Mouse (Mus musculus) CH12.LX (cell line): Measurements from ENCODE around the gene Cep55. TPM values are rescaled to one million over a fixed set of nuclear protein-coding genes. Genes with fewer than 3 reads are reported as not detected.

Experiments
- DNase-seq: peaks from one replicate; pipeline ENCODE4 v3.0.0-alpha.2; 2013; ENCODE audit errors: extremely low read depth
- H3K27ac ChIP-seq: 2 replicates; pipeline ENCODE4 v1.5.1; 2012; ENCODE audit warnings: low read depth, mild to moderate bottlenecking, control low read depth, moderate library complexity; ENCODE audit not compliant: insufficient read depth
- H3K27me3 ChIP-seq: replicated peaks from 2 replicates; pipeline ENCODE3; 2012; ENCODE audit warnings: inconsistent platforms
- H3K36me3 ChIP-seq, 2 experiments: replicated peaks in 1 of 2; 2 replicates each; pipeline versions ENCODE3 to v1.6.1; 2012; ENCODE audit warnings: inconsistent platforms in 1 of 2, low read length in 1 of 2, mild to moderate bottlenecking in 1 of 2, mixed read lengths in 1 of 2, moderate library complexity in 1 of 2; ENCODE audit not compliant: control insufficient read depth in 1 of 2, insufficient read depth in 1 of 2
- H3K4me1 ChIP-seq, 2 experiments: 2 replicates each; pipeline ENCODE4 v1.6.1; 2012; ENCODE audit warnings: inconsistent platforms in 1 of 2, moderate library complexity in 1 of 2; ENCODE audit not compliant: insufficient read depth in 2 of 2, control insufficient read depth in 1 of 2
- H3K4me2 ChIP-seq: 2 replicates; pipeline ENCODE4 v1.6.1; 2012; ENCODE audit warnings: low read depth, mild to moderate bottlenecking, control low read depth; ENCODE audit not compliant: poor library complexity, insufficient read depth, severe bottlenecking
- H3K4me3 ChIP-seq, 3 experiments: fragments of 150-350 bp in 1 of 3; sonication (generic) in 1 of 3; replicated peaks in 1 of 3; 2 replicates each; pipeline versions ENCODE3 to v1.5.1; 2011 to 2012; ENCODE audit warnings: low read depth in 2 of 3, low read length in 2 of 3, mild to moderate bottlenecking in 2 of 3, moderate library complexity in 2 of 3, control low read depth in 1 of 3, improper control_type of control experiment in 1 of 3, inconsistent platforms in 1 of 3, mixed read lengths in 1 of 3; ENCODE audit not compliant: poor library complexity in 1 of 3
- H3K79me2 ChIP-seq: replicated peaks from 2 replicates; pipeline ENCODE4 v1.6.1; 2012; ENCODE audit warnings: mild to moderate bottlenecking, moderate library complexity; ENCODE audit not compliant: control insufficient read depth, poor library complexity, insufficient read depth, severe bottlenecking; ENCODE audit errors: extremely low read depth
- H3K9ac ChIP-seq: 2 replicates; pipeline ENCODE4 v1.6.1; 2012; ENCODE audit warnings: low read depth, mild to moderate bottlenecking, control low read depth, moderate library complexity; ENCODE audit not compliant: insufficient read depth
- H3K9me3 ChIP-seq: replicated peaks from 2 replicates; pipeline ENCODE3; 2012; ENCODE audit warnings: low read length, inconsistent platforms, mixed read lengths
- BHLHE40 ChIP-seq: IDR thresholded peaks from 2 replicates; pipeline ENCODE4 v1.6.1; 2011; ENCODE audit warnings: mild to moderate bottlenecking, low read depth, low read length, improper control_type of control experiment
- CHD2 ChIP-seq: IDR thresholded peaks from 2 replicates; pipeline ENCODE4 v1.6.1; 2011; ENCODE audit warnings: low read length, improper control_type of control experiment
- GABPA ChIP-seq: IDR thresholded peaks from 2 replicates; pipeline ENCODE4 v1.6.1; 2012; ENCODE audit warnings: low read depth, low read length, improper control_type of control experiment, inconsistent platforms; ENCODE audit not compliant: insufficient replicate concordance
- HCFC1 ChIP-seq: IDR thresholded peaks from 2 replicates; pipeline ENCODE4 v1.6.1; 2012; ENCODE audit warnings: low read depth, mild to moderate bottlenecking, inconsistent platforms, low read length, improper control_type of control experiment
- IRF4 ChIP-seq: IDR thresholded peaks from 2 replicates; pipeline ENCODE4 v1.6.1; 2014; ENCODE audit warnings: low read depth, mild to moderate bottlenecking, inconsistent platforms, low read length, improper control_type of control experiment
- JUN ChIP-seq: IDR thresholded peaks from 2 replicates; pipeline ENCODE4 v1.6.1; 2011; ENCODE audit warnings: low read depth, mild to moderate bottlenecking, low read length, improper control_type of control experiment, moderate library complexity; ENCODE audit not compliant: insufficient read depth
- MEF2A ChIP-seq: IDR thresholded peaks from 2 replicates; pipeline ENCODE4 v1.6.1; 2014; ENCODE audit warnings: low read depth, mild to moderate bottlenecking, inconsistent platforms, low read length, improper control_type of control experiment, borderline replicate concordance
- MXI1 ChIP-seq: IDR thresholded peaks from 2 replicates; pipeline ENCODE4 v1.6.1; 2011; ENCODE audit warnings: mild to moderate bottlenecking, low read depth, low read length, improper control_type of control experiment
- MYC ChIP-seq: IDR thresholded peaks from 2 replicates; pipeline ENCODE4 v1.6.1; 2011; ENCODE audit warnings: low read depth, mild to moderate bottlenecking, improper control_type of control experiment, low read length
- NELFE ChIP-seq: IDR thresholded peaks from 2 replicates; pipeline ENCODE4 v1.6.1; 2011; ENCODE audit warnings: low read depth, low read length, improper control_type of control experiment
- NRF1 ChIP-seq: IDR thresholded peaks from 2 replicates; pipeline ENCODE4 v1.6.1; 2014; ENCODE audit warnings: low read depth, mild to moderate bottlenecking, inconsistent platforms, low read length, improper control_type of control experiment, moderate library complexity
- POLR2A ChIP-seq: IDR thresholded peaks from 2 replicates; pipeline ENCODE4 v1.6.1; 2011; ENCODE audit warnings: low read depth, mild to moderate bottlenecking, improper control_type of control experiment, low read length
- RCOR1 ChIP-seq: conservative IDR thresholded peaks from 2 replicates; pipeline ENCODE4 v1.6.1; 2012; ENCODE audit warnings: low read depth, mild to moderate bottlenecking, inconsistent platforms, low read length, improper control_type of control experiment
- SMC3 ChIP-seq: IDR thresholded peaks from 2 replicates; pipeline ENCODE4 v1.6.1; 2011; ENCODE audit warnings: low read depth, low read length, improper control_type of control experiment
- TBP ChIP-seq: conservative IDR thresholded peaks from 2 replicates; pipeline ENCODE4 v1.6.1; 2011; ENCODE audit warnings: low read depth, low read length, improper control_type of control experiment
- UBTF ChIP-seq: IDR thresholded peaks from 2 replicates; pipeline ENCODE4 v1.6.1; 2012; ENCODE audit warnings: low read depth, mild to moderate bottlenecking, inconsistent platforms, low read length, improper control_type of control experiment, moderate library complexity
- USF1 ChIP-seq: IDR thresholded peaks from 2 replicates; pipeline ENCODE4 v1.6.1; 2014; ENCODE audit warnings: low read depth, mild to moderate bottlenecking, inconsistent platforms, low read length, improper control_type of control experiment
- ZKSCAN1 ChIP-seq: IDR thresholded peaks from 2 replicates; pipeline ENCODE4 v1.6.1; 2012; ENCODE audit warnings: low read depth, inconsistent platforms, low read length, improper control_type of control experiment, borderline replicate concordance
- ZMIZ1 ChIP-seq: IDR thresholded peaks from 2 replicates; pipeline ENCODE4 v1.6.1; 2012; ENCODE audit warnings: low read depth, mild to moderate bottlenecking, inconsistent platforms, low read length, improper control_type of control experiment
- dilution Hi-C: fragments of 300-500 bp; cut with MboI; formaldehyde crosslinking; loops from 2 replicates; pipeline ENCODE4 v1.14.3; 2020; ENCODE audit warnings: low sequenced_read_pairs; ENCODE audit not compliant: extremely low pct_unique_long_range_greater_than_20kb, extremely low pct_ligation_motif_present
- in situ Hi-C: fragments of 300-500 bp; cut with MboI; formaldehyde crosslinking; loops from 3 replicates; pipeline ENCODE4 v1.14.3; 2019; ENCODE audit warnings: low sequenced_read_pairs, low pct_ligation_motif_present, low pct_unique_long_range_greater_than_20kb, mixed read lengths
- polyA plus RNA-seq: library from polyadenylated mRNA; unstranded; fragments of >175 nt; gene quantifications from 2 replicates; pipeline ENCODE4 v1.2.1, GENCODE M21; 2012; ENCODE audit warnings: low read depth; ENCODE audit not compliant: insufficient read length
- total RNA-seq, 2 experiments: library from RNA; depleted of rRNA; stranded (reverse); fragments of 300-350 nt in 1 of 2; fragments of >200 nt in 1 of 2; gene quantifications; 2 replicates each; pipeline ENCODE4 v1.2.3; 2012 to 2014

Cep55 gene
- total and polyA plus RNA-seq, 3 experiments, result 29.6 to 76.2 (median 64.2) TPM

GRCm38 (mm10) chr19:38027389-38027788 lies 27.4 kb upstream of the Cep55 start:
- TF ChIP-seq CHD2, result no peak
- no peak for TF ChIP-seq MXI1
- TF ChIP-seq GABPA, result no peak
- TF ChIP-seq POLR2A, result no peak
- no peak for TF ChIP-seq BHLHE40
- no peak for TF ChIP-seq MYC
- no peak for TF ChIP-seq HCFC1
- TF ChIP-seq MEF2A, result no peak
- TF ChIP-seq USF1, result no peak
- no peak for TF ChIP-seq TBP
- TF ChIP-seq, all 38 proteins: peak for 0
- no peaks in the 10 kb centered on the region for H3K9me3 ChIP-seq
- H3K9ac ChIP-seq, result no peak overlapping the region
- no peak overlapping the region for H3K4me3 ChIP-seq
- in situ Hi-C loops (no loop called here), dilution Hi-C loops (no loop called here)
- H3K4me1 ChIP-seq, result peaks cover 22 to 81% of the 10 kb centered on the region in 2 experiments
- no peaks in the 10 kb centered on the region for H3K27me3 ChIP-seq
- H3K4me2 ChIP-seq, result no peak overlapping the region
- H3K36me3 ChIP-seq, result no peaks in the 10 kb centered on the region
- no peaks in the 10 kb centered on the region for H3K79me2 ChIP-seq
- H3K27ac ChIP-seq, result no peak overlapping the region
- no peak for DNase-seq

- H3K36me3 ChIP-seq, result no peaks in the 10 kb centered on the region
- no peaks in the 10 kb centered on the region for H3K79me2 ChIP-seq
- H3K4me2 ChIP-seq, result no peak overlapping the region
- H3K9ac ChIP-seq, result no peak overlapping the region
- in situ Hi-C loops (no loop called here), dilution Hi-C loops (no loop called here)
- DNase-seq, result no peak
- no peaks in the 10 kb centered on the region for H3K27me3 ChIP-seq
- H3K27ac ChIP-seq, result no peak overlapping the region
- no peaks in the 10 kb centered on the region for H3K9me3 ChIP-seq
- peaks cover 22 to 75% of the 10 kb centered on the region in 2 experiments for H3K4me1 ChIP-seq
- TF ChIP-seq CHD2 (no peak), NELFE (no peak), GABPA (no peak), SMC3 (no peak), ZMIZ1 (no peak), ZKSCAN1 (no peak), RCOR1 (no peak), USF1 (no peak), BHLHE40 (no peak), IRF4 (no peak), JUN (no peak), UBTF (no peak), NRF1 (no peak), HCFC1 (no peak)
- H3K4me3 ChIP-seq, result no peak overlapping the region
Measured at GRCm38 (mm10) chr19:38027881-38028521, 26.8 kb upstream of the Cep55 start.
